Mouse (Mus musculus) thymus, postnatal 36 days (tissue): Measurements from ENCODE around the gene Slc17a9.
A peak's percentile ranks its signal among the peaks of the same experiment; 100 is the strongest.
"Not testable (repeated sequence)": the region's sequence is repeated elsewhere in the genome, so short reads cannot be mapped to it uniquely, and the experiment has no call there.

ENCODE experiments used
- DNase-seq, 2 experiments: peaks; one replicate each; pipeline ENCODE4 v3.0.0; 2022; ENCODE audit warnings: mixed read lengths in 2 of 2

The Slc17a9 gene

DNA sequence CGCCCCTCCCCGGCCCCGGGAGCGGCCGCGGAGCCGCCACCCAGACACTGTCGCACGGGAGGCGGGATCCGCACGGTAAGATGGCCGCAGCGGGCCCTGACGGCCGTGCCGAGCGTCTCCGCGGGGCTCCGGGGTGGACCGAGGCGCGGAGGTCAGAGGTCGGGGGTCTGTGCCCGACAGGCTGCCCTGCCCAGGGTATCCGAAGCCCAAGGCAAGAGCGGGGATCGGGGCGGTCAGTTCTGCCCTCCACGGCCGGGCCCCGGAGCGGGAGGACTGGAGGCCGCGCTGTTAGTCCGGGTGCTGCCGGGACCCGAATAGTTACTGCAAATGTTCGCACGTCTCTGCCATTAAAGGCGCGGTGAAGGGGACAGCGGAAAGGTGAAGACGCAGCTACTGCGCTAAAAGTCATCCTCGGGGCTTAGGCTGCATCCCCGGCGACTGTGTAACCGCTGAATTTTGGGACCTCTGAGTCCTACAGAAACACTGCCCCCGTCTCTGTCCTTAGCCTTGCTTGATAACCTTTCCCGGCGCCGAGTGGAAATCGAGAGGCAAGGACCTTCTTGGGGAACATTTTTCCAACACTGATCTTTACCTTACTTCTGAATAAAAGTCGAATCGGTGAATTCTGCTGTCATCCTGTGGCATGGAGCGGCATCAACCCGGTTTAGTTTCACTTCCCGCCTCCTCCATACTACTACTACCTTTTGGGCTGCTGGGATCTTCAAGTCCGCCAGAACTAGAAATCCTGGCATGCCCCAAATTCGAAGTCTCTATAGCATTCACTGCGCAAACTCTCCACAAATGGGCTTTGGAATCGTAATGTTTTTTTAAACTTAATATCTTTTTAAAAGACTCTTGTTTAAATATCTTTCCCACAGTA, 14.5 kb upstream of the Slc17a9 start:
- no peak for DNase-seq

DNA sequence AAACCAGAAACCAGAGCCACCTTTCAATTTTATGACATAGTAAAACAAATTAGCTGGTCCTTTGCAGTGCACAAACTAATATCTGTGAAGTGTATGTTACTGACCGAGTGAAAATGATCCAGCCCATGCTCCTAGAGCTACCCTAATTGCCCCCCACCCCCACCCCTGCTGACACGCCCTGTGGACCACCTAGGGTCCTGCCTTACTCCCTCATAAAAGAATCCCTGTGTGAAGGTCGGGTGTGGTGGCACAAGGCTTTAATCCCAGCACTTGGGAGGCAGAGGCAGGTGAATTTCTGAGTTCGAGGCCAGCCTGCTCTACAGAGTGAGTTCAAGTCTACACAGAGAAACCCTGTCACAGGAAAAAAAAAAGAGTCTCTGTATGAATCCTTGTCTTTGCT, 13.5 kb upstream of the Slc17a9 start:
- DNase-seq, result no peak

DNA sequence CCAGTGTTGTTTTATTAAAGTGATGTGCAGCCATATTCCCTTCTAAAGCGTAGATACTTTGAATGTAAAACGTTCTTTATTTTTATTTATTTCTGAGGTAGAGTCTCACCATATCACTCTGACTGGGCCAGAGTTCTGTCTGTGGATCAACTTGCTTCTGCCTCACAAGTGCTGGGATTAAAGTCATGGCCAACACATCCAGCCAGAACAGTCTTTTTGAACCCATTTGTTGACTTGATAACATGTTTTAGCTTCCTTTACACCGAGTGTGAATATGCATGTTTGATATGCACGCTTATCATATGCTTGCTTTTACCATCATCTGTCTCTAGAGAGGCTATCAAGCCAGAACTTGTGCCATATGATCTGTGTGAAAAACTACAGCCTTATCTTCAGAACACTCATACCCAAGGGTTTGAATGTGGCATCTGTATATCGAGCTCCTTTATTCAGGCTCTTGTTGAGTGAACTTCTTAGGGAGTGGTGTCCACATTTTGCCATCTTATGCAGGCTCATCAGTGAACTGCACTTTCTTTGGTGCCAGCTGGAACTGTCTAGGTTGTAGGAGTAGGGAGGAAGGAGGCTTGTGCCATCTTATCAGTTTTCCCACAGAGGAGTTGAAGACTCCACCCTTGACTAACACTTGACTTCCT, 12.9 kb upstream of the Slc17a9 start:
- DNase-seq, result no peak

DNA sequence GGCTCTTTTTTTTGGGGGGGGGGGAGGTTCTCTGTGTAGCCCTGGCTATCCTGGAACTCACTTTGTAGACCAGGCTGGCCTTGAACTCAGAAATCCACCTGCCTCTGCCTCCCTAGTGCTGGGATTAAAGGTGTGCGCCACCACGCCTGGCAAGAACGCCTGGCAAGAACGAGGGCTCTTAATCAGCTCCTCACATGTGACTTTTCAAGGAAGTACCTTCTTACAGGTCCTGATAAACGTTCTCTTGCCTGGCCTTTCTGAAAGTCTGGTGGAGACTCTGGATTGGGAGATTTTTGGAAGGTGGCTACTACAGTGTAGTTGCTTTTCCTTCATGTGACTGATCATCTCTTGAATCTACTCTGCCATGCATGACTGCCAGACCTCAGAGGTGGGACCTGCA, 2.3 kb upstream of the Slc17a9 start:
- not testable (repeated sequence) for DNase-seq

- no peak for DNase-seq
These were observed 1.2 kb upstream of the Slc17a9 start for GRCm38 (mm10) chr2:180723865-180724264.

DNA sequence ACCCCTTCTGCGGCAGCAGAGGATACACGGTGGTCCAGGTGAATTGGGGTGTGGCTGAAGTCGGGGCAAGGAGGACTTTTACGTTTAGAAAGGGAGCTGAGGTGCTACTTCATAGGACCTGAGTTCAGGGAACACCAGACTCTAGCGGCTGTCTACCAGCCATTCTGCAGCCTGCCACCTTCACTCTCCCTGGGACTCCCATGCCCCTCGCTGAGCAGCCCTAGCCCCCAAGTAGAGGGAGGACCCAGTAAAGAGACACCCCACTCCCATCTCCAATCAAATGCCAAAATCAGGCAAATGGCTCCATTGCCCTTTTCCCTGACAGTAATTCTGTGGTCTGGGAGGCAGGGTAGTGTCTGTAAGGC, 333 bp downstream of the Slc17a9 start:
- no peak for DNase-seq

DNA sequence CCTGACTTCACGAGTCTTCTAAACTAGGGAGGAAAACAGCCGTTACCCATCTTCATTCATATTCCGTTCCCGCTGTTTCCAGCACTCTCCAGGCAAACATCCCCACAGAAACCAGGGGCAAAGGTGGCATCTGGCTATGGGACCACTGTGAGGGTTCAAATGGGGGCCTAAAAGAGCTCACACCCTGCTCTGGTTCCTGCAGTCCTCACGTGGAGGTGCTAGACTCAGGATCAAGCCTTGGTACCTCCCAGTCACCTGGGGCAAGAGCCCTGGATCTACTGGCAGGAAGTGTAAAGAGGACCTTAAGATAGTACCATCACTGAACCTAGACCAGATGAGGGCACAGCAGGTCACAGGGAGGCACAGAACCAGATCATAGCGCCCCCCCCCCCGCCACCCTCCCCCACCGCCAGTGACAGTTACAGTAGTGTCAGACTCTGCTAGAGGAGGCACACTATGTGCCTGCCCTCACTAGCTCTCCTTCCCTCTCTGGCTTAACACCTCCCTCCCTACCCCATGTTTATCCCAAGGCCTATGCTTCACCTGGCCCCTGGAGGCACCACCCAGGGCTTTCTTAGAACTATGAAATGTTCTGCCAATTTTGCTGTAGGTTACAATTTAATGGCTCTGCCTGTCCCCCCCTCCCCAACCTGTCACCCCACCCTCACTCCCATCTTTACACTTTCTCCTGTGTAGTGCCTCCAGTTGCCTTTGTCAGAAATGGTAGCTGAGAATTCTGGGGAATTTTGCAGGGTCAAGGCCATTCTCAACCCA, 980 bp downstream of the Slc17a9 start:
- no peak for DNase-seq

GRCm38 (mm10) chr2:180726658-180727442, 1.8 kb downstream of the Slc17a9 start:
- DNase-seq, result peak; percentile 58 to 69

DNA sequence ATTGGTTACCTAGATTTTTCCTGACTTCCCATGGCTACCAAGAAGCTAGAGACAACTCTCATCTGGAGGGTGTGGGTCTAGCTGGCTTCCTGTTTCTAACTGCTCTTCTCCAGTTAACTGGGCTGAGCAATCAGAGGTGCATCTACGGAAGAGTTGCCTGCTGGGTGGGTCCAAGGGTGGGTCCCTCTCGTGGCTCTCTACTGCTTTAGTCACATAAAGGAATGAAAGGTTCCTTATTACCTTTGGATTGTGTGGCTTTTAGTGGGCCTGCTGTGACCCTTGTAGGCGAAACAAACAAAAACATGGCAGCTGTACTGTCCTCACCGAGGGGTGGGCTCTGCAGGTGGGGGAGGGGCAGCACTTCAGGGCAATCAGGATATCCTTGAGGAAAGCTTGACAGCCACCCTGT, 2.6 kb downstream of the Slc17a9 start:
- DNase-seq, result no peak

DNA sequence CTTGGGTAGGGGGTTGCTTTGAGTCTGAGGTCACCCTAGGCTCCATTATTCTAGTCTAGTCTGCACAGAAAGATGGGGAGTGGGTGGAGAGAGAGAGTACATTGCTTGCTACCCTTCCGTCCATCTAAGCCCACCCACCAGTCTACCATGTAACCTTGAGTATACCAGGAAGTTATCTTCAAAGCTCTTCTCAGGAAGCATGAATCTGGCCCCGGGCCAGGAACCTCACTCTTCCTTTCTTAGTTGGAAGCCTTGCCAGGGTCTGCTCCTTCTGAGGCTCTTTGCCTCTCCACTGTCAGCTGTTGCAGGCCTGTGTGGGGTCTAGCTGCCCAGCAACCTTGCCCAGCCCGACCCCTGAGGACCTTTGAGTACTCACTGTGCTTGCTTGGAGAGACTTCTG, 6.0 kb downstream of the Slc17a9 start:
- peak; percentile 63 to 70 for DNase-seq

GRCm38 (mm10) chr2:180731984-180732383, 6.9 kb downstream of the Slc17a9 start:
- no peak for DNase-seq

DNA sequence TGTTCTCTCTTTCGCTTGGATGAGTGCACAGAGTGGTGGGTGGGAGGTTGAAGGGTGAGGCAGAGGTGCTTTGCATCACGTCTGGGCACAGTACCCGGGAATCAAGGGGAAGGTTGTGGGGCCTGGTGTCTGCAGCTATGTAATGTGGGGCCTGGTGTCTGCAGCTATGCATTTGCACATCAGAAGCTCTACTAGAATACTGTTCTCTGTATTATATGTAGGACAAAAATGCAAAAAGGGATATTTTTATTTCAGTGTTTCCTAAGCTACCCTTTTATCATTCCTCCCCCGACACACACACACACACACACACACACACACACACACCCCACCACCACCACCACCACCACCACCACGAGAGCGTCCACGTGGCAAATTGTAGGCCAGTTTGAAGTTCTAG, 10.2 kb downstream of the Slc17a9 start:
- DNase-seq, result no peak

DNA sequence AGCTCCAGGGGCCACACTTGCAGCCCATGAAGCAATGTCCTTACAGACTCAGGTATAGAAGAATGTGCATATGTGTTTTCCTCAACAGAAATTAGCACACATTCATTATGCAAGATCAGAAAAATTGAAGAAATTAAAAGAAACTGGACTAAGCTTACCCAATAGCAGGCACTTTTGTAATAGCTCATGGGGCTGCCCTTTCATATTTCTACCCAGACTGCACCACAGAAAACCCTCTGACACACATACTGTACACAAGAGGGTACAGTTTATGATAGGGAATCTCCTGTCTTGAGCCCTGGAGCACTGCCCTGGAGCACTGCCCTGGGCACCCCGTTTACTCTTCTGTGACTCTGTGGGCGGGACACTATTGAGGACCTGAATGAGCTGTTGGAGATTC, 12.9 kb downstream of the Slc17a9 start:
- no peak for DNase-seq

DNA sequence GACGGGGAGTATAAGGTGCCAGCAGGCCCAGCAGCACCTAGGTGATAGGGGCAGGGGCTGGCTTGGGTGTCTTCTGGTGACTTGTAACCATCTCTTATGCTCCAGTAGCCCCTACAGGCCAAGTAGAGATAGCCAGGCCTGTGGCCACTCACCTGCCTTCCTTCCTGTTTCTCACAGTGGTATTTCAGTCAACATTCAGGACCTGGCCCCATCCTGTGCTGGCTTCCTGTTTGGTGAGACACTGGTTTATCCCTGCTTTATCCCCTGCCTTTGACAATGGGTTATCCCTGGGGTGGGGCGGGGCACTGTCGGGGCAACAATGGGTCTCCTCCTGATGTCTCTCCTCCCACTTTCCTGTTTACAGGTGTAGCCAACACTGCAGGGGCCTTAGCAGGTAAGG, 15.3 kb downstream of the Slc17a9 start:
- no peak for DNase-seq

DNA sequence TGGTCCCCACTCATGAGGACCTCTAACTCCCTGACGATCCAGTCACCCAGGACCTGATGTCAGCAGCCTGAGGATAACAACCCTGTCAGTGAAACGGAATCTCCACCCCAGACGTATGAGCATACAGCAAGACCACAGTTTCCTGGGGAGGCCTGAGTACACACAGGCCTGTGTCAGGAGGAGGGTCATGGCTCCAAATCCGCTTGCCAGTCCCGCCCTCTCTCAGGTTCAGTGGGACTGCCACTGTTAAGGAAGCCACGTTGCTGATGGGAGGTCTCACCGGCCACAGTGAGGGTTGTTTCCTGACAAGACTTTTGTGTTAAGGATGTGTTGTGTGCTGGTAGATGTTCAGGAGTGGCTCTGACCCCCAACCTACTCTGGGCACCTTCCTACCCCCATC, 16.4 kb downstream of the Slc17a9 start:
- DNase-seq, result no peak

- no peak for DNase-seq
These were observed 17.8 kb downstream of the Slc17a9 start for GRCm38 (mm10) chr2:180742820-180743219.

- no peak for DNase-seq
These were observed 18.3 kb downstream of the Slc17a9 start for GRCm38 (mm10) chr2:180743321-180743720.

DNA sequence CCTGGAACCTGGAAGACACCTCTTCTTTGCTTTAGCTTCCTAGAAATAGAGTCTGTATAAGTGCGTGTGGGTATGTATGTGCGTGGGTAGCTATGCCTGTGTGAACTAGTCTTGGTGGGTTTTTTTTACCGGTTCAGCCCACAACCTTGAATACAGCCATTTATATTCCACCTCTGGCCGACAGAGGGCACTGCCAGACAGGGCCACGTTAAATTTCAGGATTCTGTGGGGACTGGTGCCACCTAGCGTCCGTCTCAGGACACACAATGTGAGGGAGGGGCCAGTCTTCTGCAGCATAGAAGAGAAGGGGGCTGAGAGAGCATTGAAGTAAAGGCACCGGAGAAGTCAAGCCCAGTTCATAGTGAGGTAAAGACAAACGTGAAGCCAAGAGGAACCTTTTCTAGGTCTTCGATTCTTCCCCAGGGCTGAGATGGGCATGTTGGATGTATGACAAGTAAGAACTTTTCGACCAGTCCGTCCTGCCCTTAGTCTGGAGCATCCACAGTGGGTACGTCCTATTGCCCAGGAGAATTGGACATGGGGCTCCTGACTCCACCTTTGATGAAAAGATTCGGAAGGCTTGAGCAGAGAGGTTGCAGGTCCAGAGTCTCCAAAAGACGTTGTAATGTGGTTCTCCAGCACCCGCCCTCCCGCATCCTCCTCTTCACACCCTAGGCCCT, 20.3 kb downstream of the Slc17a9 start:
- peak; percentile 83 to 88 for DNase-seq

GRCm38 (mm10) chr2:180746569-180747192, 21.6 kb downstream of the Slc17a9 start:
- DNase-seq, result no peak

DNA sequence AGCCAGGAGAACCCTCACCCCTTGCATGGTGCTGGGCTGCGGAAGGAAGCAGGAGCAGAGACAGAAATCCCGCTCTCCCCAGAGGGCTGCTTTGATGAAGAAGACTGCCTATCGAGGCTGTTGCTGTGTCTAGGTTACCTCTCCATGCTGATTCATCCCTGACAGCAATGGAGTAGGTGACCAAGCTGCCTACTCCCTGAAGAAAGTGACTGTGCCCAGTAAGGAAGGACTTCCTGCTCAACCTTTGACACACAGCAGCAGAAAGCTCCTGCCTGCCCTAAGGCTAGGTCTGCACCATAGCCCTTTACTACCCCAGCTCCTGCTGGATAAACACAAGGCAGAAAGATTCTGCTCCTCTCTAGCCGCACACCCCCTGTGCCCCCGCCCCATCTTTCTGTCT, 23.8 kb downstream of the Slc17a9 start:
- DNase-seq, result no peak

DNA sequence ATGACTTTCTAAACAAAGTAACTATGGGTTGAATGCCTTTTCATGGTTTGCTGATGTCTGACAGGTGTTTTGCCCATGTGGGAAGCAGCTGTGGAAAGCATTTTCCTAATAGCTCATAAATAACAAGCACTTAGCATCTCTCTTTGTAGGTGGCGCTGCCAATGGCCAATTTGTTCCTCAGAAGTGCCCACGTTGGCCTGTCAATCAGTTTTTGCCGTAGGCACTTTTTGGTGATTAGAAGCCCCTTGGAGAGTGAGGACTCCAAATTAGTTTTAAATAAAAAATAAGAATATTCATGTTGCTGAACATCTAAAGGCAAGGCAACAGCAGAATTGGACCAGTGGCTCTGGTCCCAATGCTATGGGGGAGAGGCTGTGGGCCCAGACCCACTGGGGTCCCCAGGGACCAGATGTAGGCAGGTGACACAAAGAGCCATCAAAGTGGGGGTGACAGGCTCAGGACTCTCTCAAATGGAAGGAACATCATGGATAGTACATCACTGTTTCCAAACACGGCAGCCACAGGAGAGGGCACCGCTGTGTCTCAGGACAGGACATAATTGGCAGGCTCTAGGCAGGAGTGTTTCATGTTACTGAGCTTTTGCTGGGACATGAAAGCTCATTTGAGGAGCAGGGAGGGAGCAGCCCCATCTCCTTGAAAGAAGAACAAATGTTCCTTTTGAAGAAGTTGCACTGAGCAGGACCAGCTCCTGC, 30.1 kb downstream of the Slc17a9 start:
- no peak for DNase-seq
